Mouse (Mus musculus) neural tube, embryonic 10.5 days (tissue): ENCODE measurements around the gene Tgm1.

ENCODE experiments used
- DNase-seq: peaks from one replicate; pipeline ENCODE4 v3.0.0-alpha.2; 2017; ENCODE audit warnings: low spot score; ENCODE audit errors: extremely low spot score

The Tgm1 gene

DNA sequence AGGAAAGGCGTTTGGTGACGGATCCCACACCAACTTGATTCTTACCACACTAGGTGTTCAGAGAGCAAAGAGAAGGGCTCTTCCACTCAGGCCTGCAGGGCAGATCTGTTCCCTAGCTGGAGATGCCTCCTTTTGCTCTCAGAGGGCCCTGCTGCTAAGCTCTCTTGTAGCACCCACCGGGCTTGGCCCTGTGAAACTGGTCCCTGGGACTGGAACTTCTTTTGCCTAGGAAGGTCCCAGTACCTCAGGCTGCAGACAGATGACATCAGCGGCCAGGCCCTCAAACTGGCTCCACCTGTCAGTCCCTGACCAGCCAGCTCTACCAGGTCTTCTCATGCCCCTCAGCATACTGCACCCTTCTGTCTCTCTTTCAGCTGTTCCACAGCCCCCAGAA is at the start of gene Tgm1:
Gene Tgm1, minus strand, starts transcription at position 198 of the 394 bp plus-strand sequence.
- no peak for DNase-seq

DNA sequence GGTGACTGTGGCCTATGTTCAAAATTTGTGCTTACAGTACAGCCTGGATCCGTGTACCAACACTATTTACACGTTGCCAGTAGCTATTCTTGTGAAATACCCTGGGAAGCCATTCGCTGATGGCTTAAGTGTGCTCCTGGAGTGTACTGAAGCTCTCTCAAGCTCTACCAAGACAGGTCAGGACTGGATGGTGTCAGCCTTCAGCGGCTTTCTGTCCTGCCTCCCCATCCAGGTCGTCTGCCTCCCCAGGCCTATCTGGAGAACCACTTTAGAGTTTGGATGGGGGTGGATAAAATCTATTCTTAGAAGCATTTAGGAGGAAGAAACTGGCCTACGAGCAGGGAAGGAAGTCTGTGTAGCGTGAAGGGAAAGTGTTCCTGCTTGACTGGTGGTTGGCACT is 49.4 kb upstream of the Tgm1 start:
- no peak for DNase-seq

DNA sequence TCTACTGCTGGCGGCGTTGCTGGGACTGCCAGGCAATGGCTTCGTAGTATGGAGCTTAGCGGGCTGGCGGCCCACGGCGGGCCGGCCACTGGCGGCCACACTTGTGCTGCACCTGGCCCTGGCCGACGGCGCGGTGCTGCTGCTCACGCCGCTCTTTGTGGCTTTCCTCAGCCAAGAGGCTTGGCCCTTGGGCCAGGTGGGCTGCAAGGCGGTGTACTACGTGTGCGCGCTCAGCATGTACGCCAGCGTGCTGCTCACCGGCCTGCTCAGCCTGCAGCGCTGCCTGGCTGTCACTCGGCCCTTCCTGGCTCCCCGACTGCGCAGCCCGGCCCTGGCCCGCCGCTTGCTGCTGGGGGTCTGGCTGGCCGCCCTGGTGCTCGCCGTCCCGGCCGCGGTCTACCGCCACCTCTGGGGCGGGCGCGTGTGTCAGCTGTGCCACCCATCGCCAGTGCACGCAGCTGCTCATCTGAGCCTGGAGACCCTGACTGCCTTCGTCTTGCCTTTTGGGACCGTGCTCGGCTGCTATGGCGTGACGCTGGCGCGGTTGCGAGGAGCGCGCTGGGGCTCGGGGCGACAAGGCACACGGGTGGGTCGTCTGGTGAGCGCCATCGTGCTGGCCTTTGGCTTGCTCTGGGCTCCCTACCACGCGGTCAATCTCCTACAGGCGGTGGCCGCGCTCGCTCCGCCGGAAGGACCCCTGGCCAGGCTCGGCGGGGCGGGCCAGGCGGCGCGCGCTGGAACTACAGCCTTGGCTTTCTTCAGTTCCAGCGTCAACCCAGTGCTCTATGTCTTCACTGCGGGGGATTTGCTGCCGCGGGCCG is 48.5 kb upstream of the Tgm1 start:
- DNase-seq: peak; percentile 82

DNA sequence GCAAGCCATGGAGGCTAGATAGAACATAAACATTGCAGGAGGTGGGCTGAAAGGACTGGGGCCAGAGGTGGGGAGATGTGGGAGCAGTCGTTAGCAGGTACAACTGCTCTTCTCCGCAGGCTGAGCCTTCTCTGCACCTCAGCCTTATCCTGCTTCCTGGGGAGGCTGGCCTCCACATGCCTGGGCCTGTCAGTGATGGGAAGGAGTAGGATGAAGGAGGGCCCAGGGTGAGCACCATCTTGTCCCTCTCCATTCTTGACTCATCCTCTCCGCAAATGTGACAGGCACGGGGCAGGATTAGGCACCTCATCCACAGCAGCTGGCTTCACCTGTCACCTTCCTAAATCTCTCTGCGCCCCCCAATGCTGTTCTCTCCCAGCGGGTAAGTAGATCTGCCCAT is 47.4 kb upstream of the Tgm1 start, which contains the start of gene Ltb4r2:
Gene Ltb4r2, plus strand, starts transcription at position 266 of the 400 bp plus-strand sequence.
- no peak for DNase-seq

DNA sequence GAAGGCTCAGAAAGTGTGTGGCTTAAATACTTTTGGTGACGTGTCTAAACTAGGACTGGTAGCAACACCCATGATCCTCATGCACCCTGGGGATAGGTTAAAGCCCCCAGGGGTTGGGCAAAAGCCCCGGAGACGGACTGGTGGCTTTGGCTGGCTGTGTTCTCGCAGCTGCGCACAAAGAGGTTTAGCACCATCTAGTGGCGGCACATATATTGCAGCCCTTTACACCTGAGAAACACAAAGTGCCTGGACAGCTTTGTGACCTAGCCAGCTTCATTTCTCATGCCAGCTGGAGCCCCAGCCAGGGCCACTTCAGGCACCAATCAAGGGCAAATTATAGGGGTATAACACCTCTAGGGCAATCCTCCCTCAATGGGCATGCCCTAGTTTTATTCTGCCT is 46.4 kb upstream of the Tgm1 start:
- peak; percentile 90 for DNase-seq

DNA sequence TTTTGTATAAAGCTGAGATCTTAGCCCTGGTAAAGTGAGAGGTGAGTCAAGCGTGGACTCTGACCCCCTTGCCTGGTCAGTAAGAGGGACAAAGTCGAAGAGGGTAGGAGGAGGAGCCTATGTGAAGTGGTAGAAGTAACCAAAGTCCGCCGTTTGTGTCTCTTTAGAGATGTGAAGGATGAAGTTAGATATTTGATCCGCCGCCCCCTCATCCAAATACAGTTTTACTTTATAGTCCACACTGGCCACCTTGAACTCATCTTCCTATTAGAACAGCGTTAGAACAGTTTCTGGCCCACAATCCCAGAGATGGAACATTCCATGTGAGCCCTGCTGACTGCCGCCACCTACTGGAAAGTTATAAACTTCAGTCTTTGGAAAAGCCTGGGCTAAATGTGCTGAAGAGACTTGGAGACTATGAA is 44.6 kb upstream of the Tgm1 start, which contains the start of gene Cideb:
Gene Cideb, minus strand, starts transcription at position 96 of the 422 bp plus-strand sequence.
- DNase-seq: peak; percentile 27

DNA sequence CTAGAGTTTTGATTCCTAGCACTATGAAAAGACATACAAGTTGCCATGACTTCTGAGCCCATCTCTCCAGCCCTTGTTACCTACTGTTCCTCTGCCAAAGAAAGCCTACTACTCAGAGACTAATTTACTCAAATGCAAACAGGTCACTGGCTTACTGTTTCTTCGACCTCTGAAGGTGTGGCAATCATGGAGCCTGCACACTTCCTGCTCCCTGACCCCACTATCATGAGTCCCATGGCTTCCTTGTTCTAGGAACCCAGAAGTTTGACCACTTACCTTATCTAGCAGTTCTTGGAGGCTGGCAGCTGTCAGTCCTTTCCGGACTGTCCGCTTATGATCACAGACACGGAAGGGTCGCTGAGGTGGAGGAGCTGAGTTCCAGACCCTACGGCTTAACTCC is 43.8 kb upstream of the Tgm1 start:
- no peak for DNase-seq

DNA sequence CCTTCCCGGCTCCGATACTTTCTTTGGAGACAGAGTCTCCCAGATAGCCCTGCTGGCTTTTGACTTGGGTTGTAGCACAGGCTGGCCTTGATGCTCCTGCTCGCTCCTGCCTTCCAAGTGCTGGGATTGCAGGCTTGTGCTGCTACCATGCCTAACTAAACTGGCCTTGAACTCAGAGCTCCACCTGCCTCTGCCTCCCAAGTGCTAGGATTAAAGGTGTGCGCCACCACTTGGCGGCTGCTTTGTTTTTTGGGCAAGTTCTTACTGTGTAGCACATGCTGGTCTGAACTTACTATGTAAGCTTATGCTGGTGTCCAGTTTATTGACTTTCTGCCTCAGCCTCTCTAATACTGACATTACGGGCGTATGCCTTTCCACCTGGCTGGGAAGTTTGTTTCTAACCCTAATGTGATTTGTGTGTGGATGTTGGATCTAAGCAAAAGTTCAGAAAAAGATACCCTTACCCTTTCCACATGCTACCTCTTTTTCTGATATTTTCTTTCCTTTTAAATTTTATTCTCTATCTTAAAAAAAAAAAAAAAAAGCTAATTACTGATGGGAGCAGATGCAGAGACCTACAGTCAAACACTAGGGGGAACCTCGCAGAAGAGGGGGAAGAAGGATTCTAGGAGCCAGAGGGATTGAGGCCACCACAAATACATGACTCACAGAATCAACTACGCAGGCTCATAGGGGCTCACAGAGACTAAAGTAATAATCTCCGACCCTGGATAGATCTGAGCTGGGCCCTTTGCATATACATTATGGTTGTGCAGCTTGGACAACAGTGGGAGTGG is 33.5 kb upstream of the Tgm1 start:
- DNase-seq: no peak

DNA sequence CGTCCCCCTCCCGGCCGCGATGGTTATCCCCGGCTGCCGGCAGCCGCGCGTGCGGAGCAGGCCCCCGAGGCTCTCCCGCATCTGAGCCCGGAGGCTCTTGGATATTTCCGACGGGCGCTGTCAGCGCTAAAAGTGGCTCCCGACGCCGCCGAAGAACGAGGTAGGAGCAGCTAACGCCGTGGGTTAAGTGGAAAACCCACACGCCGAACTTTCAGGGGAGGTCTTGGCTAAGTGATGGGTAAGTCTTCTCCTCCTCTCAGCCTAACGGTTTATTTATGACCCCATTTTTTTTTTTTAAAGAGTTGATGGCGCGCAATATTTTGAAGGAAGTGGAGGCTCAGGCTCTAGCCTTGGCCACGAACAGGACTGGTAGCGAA is 32.1 kb upstream of the Tgm1 start:
- DNase-seq: no peak

DNA sequence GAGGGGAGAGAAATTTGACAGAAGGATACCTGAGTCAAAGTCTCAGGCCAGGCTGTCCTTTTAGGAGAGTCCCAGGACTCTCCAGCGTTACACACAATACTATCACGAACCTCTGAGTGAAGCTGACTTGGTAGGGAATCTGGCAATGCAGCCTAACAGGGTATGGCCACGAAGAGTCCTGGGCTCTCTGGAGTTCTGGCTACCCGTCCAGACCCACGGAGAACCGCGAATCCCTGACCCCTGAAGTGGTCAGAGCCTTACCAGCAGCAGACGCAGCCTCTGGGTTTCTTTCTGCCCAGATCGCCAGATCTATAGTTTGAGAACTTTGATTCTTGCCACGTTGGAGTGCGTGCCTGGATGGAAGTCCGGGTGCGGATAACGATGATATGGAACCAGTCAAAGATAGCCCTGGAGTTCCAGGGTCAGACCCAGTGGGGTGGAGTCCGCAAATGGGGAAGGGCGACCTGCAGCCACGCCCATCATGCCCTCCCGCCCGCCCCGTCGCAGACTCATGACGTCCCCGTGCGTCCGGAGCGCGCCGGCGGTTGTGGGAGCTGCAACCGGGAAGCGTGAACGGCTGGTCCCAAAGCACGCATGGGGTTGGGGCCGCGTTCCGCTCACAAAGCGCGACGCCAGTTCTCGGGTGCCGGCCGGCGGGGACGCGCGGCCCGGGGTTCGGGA is 31.6 kb upstream of the Tgm1 start, which contains the start of the genes Dhrs1 and Nop9:
Gene Dhrs1, minus strand, starts transcription at position 511 of the 681 bp plus-strand sequence.
Gene Nop9, plus strand, starts transcription at position 514 of the 681 bp plus-strand sequence.
- DNase-seq: peak; percentile 96

DNA sequence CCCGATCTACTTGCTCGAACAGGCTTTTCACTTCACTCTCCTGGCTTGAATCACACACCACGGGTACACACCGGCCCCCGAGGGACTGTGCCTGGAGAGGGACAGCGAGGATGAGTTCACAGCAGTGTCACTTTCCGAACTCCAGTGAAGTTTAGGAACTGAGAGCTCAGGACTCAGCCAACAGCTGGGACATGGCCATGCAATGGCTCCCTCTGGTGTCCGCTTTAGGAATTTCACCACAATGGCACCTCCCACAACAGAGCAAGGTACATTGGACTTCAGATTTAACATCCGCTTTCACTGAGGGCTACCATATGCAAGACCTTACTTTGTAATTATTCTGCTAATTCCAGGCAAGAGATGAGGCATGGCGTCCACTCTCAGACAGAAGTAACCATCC is 30.0 kb upstream of the Tgm1 start:
- DNase-seq: peak; percentile 92

DNA sequence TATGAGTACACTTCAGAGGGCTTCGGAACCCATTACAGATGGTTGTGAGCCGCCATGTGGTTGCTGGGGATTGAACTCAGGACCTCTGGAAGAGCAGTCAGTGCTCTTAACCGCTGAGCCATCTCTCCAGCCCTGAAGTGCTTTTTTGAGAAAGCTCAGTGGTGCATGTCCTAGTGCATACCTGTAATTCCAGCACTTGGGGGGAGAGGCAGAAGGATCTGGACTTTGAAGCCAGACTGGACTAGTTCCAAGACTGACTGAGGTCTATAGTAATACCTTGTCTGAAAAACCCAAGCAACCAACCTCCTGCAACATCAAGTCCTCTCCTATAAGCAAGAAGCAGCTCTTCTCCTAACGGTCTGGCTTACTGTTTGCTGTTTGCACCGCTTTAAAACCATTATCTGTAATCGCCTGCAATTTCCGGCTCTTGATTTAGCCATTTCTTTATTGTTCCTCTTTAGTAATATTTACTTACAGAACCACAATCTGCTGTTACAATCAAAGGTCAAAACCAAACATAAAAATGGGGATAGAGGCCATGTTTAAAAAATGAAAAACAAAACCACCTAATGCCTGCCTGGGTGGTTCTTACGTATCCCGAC is 23.5 kb upstream of the Tgm1 start:
- DNase-seq: no peak

DNA sequence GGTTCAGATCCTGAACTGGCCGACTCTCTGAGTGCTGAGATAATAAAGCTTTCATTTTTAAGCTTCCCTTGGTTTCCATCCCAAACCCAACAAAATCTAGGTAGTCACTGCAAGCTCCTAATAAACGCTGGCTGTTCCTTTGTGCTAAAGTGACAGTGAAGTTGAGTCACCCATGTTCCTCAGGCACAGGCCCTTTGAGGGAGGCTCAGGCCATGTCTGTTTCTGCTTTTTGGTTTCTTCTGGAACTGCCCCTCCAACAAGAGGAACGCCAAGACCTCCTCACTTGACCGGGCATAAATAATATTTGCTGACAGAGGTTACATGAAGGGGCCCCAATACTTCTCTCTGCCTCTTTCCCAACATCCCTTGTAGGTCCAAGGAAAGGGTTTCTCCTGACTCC is 22.0 kb upstream of the Tgm1 start:
- no peak for DNase-seq

DNA sequence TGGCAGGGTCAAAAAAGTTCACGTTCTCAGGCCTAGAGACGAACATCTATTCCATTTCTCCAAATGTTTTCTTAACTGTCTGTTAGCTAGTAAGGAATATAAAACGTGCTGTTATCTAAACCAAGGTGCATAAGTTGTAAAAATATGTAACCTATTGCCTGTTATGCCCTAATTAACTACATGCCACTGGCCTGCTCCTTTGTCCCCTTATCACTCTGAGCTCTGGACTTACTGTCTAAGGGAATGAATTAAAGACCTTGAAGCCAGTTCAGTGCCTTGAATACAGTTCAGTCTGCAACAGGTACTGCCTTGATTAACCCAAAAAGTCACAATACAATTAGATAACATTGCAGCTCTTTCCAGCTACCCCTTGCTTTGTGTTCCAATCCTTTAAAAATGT is 21.6 kb upstream of the Tgm1 start:
- DNase-seq: no peak

DNA sequence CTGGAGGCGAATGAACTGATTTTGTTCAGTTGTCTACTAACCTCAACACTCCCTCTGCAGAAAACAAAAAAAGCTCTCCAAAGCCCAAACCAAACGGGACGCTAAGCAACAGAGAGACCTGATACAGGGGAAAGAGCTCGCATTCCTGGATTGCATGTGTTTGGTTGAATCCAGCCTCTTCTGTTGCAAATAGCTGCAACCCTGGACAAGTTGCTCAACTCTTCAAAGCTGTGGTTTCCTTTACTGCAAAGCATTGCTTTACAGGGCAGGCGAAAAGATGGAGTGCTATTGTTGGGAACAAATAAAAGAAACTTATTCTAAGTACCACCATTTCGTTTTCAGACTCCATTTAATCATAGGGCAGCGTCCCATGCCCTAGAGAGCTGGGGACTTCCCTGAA is 21.1 kb upstream of the Tgm1 start:
- no peak for DNase-seq

DNA sequence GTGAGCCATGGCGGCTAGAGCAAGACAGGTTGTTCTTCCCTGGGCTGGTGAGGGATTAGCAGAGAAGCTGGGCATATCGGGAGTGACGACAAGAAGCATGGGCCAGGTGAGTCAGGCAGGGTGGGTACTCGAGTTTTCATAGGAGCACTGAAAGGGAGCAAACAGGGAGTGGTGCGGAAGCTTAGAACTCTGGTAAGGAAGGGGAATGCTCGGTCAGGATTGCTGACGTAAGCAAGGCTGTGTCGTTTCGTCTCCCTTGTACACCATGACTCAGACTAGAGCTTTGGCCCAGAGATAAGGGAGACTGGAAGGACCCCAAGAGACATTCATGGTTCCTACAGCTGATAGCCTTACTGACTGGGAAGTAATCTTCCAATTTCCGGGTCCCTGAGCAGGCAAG is 20.2 kb upstream of the Tgm1 start:
- DNase-seq: no peak

DNA sequence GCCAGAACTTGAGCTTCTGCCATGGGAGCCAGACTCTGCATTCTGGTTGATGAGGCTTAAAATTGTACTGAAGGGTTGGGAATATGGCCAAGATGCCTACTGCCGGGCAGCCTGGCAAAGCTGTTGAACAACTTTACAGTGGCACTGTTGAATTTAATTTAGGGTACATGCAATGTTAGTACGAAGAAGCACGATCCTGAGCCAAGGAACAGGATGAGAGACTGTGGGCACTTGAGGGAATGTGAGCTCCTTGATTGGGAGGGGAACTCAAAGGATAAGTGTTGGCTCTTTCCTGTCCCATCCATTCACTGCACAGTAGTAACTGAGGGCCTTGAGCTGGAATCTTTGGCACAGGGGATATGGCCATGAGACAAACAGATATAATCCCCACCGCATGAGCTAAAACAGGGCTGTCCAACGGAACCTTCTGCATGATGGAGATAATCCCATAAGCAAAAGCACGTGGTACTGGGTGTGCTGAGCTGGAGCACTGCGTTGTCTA is 16.9 kb upstream of the Tgm1 start:
- DNase-seq: no peak

DNA sequence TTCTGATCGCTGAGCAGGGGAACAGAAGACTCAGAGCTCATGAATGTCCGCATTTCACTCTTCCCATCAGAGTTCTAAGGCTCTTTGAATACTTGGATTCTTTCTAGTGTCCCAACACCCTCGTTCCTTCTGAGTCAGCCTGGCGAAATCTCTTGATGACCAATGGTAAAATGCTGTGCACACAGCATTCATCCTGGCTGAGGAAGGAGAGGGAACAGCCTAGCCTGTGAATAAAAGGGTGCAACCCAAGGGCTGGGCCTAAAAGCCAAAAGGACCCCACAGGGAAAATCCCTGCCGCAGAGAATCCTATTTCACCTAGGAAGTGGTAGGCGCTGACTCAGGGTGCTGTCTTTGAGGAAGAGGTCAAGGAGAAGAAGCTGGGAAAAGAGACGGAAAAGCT is 16.4 kb upstream of the Tgm1 start:
- no peak for DNase-seq

DNA sequence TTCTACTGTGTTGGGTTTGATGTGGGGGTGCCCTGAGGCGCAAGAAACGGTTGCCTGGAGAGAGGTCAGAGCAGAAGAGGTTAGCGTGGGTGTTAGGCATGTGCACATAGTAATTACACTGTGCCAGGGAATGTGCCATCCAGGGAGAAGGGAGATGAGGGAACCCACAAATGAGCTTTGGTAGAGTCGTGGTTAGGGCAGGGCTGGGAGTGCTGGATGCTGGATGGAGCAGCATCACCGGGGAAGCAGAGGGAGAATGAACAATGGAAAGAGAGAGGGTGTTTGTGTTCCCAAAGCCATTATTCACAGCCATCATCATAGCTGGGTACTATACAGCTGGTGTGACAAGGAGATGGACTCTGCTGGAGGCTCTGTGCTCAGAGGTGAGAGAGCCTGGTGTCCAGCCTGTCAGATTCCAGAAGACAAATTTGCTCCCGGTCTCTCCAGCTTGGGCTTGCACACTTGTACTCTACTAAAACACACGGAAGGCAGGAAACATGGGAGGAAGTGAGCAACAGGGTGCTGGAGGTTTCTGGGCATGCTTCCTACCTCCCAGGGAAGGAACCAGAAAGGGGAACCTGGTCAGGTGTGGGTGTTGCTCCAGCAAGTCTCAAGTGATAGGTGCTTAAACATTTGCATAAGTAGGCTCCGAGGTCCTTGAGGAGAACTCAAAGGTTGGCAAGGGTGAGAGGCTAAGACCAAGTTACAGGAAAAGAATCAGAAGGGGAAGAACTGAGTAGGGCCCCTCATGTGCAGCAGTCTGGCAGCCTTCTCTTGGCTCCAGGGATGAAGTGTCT is 14.4 kb upstream of the Tgm1 start:
- no peak for DNase-seq

DNA sequence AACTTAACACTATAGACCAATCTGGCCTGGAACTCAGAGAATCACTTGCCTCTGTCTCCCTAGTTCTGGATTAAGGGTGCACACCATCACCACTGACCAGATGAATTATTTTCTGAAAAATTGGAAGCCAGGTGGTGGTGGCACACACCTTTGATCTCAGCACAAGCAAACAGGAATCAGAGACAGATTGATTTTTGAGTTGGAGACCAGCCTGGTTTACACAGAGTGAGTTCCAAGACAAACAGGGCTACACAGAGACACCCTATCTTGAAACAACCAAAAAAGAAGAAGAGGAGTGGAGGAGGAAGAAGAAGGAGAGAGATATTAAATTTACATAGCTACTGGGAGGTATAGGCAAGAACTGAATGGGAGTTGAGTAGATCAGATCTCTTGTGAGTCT is 12.5 kb upstream of the Tgm1 start:
- no peak for DNase-seq
